Mouse (Mus musculus) layer of hippocampus, postnatal 14 days (tissue): ENCODE measurements around the gene Prr36. TPM values are rescaled to one million over a fixed set of nuclear protein-coding genes. Genes with fewer than 3 reads are reported as not detected.

Source experiments
- total RNA-seq, 2 experiments: library from RNA; stranded (reverse); gene quantifications; 2 replicates each; pipeline ENCODE4 v1.2.3; 2021

Gene Prr36
- total RNA-seq, 2 experiments from 2014 or later, result 44.3 to 50.3 TPM

Other genes starting within 250 kb of the Prr36 start
- under 1 TPM in 1 of 2 experiments, not detected in 1; 0.46 TPM for gene Cd209f, start 111.6 kb downstream of the Prr36 start, total RNA-seq
- not detected for gene Cd209g, start 83.4 kb downstream of the Prr36 start, total RNA-seq
- 100 to 1,000 TPM; 110 to 121 TPM for gene Evi5l, start 50.9 kb downstream of the Prr36 start, total RNA-seq
- under 1 TPM in 1 of 2 experiments, not detected in 1; 0.07 TPM for gene Lrrc8e, start 9.4 kb upstream of the Prr36 start, total RNA-seq
- 10 to 100 TPM; 81.2 to 84.5 TPM for gene Map2k7, start 21.3 kb upstream of the Prr36 start, total RNA-seq
- under 1 TPM in 1 of 2 experiments, not detected in 1; 0.14 TPM for gene Gm49320, start 21.4 kb upstream of the Prr36 start, total RNA-seq
- 10 to 100 TPM in 1 of 2 experiments, 1 to 10 TPM in 1; 7.5 to 10.6 TPM for gene Tgfbr3l, start 30.8 kb upstream of the Prr36 start, total RNA-seq
- 10 to 100 TPM; 23.8 to 26.2 TPM for gene Snapc2, start 35.6 kb upstream of the Prr36 start, total RNA-seq
- 100 to 1,000 TPM; 431 to 433 TPM for gene Ctxn1, start 41.8 kb upstream of the Prr36 start, total RNA-seq
- gene Timm44, start 58.5 kb upstream of the Prr36 start, total RNA-seq, result 10 to 100 TPM; 69.2 to 70.7 TPM
- 10 to 100 TPM; 23.4 to 30.7 TPM for gene Ccl25, start 107.8 kb upstream of the Prr36 start, total RNA-seq
- gene Elavl1, start 108.0 kb upstream of the Prr36 start, total RNA-seq, result 10 to 100 TPM; 75.5 to 79.0 TPM